Mouse (Mus musculus): ENCODE measurements around the gene Tmem160. TPM values are rescaled to one million over a fixed set of nuclear protein-coding genes. Genes with fewer than 3 reads are reported as not detected.

Tmem160 gene
- polyA plus RNA-seq, 1 experiment = 131 TPM

GRCm38 (mm10) chr7:16405516-16406351 is 46.8 kb upstream of the Tmem160 start:
- no peaks in the 10 kb centered on the region for H3K36me3 ChIP-seq (ENCODE audit: control insufficient read depth, insufficient read depth)
- H3K79me2 ChIP-seq (ENCODE audit: control insufficient read depth, insufficient read depth) = peaks cover 63% of the 10 kb centered on the region
- TF ChIP-seq TCF3 (IDR thresholded peaks at IDR 0.05; ENCODE audit: insufficient read length, low read depth) (no peak), CEBPB (IDR thresholded peaks at IDR 0.05; ENCODE audit: insufficient read depth, poor library complexity, severe bottlenecking) (peak; percentile 75), POLR2A (IDR thresholded peaks at IDR 0.05; ENCODE audit: insufficient read length, low read depth) (peak; percentile 38), MYOG (IDR thresholded peaks at IDR 0.05; ENCODE audit: control insufficient read depth in 1 of 3, insufficient read depth in 1 of 3, insufficient read length in 2 of 3, low read depth in 2 of 3) (peak in 2 of 3 experiments; percentile 9 to 49), POLR2AphosphoS2 (IDR thresholded peaks at IDR 0.05; ENCODE audit: insufficient read length, low read depth) (peak; percentile 51), TCF12 (IDR thresholded peaks at IDR 0.05; ENCODE audit: insufficient read depth, poor library complexity, severe bottlenecking) (no peak), REST (IDR thresholded peaks at IDR 0.05; ENCODE audit: insufficient read depth, insufficient read length) (no peak), MYOD1 (IDR thresholded peaks at IDR 0.05; ENCODE audit: control insufficient read depth in 1 of 3, insufficient read length in 2 of 3, low read depth in 2 of 3) (peak in 2 of 3 experiments; percentile 40 to 73), MAX (IDR thresholded peaks at IDR 0.05; ENCODE audit: low read depth) (no peak), USF1 (IDR thresholded peaks at IDR 0.05; ENCODE audit: low read depth) (no peak), SRF (IDR thresholded peaks at IDR 0.05; ENCODE audit: control insufficient read depth, insufficient read length, low read depth) (no peak), E2F4 (IDR thresholded peaks at IDR 0.05; ENCODE audit: insufficient read depth) (no peak)
- H3ac ChIP-seq (ENCODE audit: control insufficient read depth, insufficient read length) = no peak overlapping the region
- peak overlapping the region; percentile 87 for H3K4me2 ChIP-seq (ENCODE audit: low read depth)
- H3K4me3 ChIP-seq = peak overlapping the region; percentile 98
- no peaks in the 10 kb centered on the region for H3K27me3 ChIP-seq (ENCODE audit: control insufficient read depth, insufficient read depth, insufficient read length)

DNA sequence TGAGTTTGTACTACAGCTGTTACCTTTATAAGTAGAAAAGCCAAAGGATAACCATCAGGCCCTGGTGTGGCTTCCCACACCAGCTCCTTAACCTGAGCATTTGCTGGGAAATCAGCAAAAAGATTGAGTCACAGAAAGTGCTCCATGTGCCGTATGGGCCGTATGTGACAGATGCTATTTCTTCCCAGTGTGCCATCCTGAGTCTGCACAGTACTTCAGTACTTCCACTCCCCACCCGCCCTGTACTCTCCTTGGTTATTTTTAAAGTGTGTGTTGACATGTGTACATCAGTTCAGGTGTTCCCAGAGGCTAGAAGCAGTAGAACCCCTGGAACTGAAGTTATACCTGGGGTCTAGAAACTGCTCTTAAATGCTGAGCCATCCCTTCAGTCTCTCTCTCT is 45.6 kb upstream of the Tmem160 start:
- Histone ChIP-seq H3K4me2 (ENCODE audit: low read depth) (no peak overlapping the region), H3ac (ENCODE audit: control insufficient read depth, insufficient read length) (no peak overlapping the region), H3K36me3 (ENCODE audit: control insufficient read depth, insufficient read depth) (no peaks in the 10 kb centered on the region), H3K4me3 (no peak overlapping the region), H3K79me2 (ENCODE audit: control insufficient read depth, insufficient read depth) (peaks cover 58% of the 10 kb centered on the region), H3K27me3 (ENCODE audit: control insufficient read depth, insufficient read depth, insufficient read length) (no peaks in the 10 kb centered on the region)
- TF ChIP-seq TCF3 (IDR thresholded peaks at IDR 0.05; ENCODE audit: insufficient read length, low read depth) = no peak
- no peak for TF ChIP-seq TCF12 (IDR thresholded peaks at IDR 0.05; ENCODE audit: insufficient read depth, poor library complexity, severe bottlenecking)
- no peak for TF ChIP-seq USF1 (IDR thresholded peaks at IDR 0.05; ENCODE audit: low read depth)
- TF ChIP-seq E2F4 (IDR thresholded peaks at IDR 0.05; ENCODE audit: insufficient read depth) = no peak
- no peak for TF ChIP-seq MAX (IDR thresholded peaks at IDR 0.05; ENCODE audit: low read depth)
- TF ChIP-seq REST (IDR thresholded peaks at IDR 0.05; ENCODE audit: insufficient read depth, insufficient read length) = no peak
- TF ChIP-seq POLR2AphosphoS2 (IDR thresholded peaks at IDR 0.05; ENCODE audit: insufficient read length, low read depth) = no peak
- TF ChIP-seq SRF (IDR thresholded peaks at IDR 0.05; ENCODE audit: control insufficient read depth, insufficient read length, low read depth) = no peak
- no peak for TF ChIP-seq MYOD1 (IDR thresholded peaks at IDR 0.05; ENCODE audit: control insufficient read depth in 1 of 3, insufficient read length in 2 of 3, low read depth in 2 of 3)

GRCm38 (mm10) chr7:16411100-16411499 is 41.5 kb upstream of the Tmem160 start:
- Histone ChIP-seq H3K36me3 (ENCODE audit: control insufficient read depth, insufficient read depth) (no peaks in the 10 kb centered on the region), H3K4me2 (ENCODE audit: low read depth) (no peak overlapping the region), H3K27me3 (ENCODE audit: control insufficient read depth, insufficient read depth, insufficient read length) (no peaks in the 10 kb centered on the region), H3ac (ENCODE audit: control insufficient read depth, insufficient read length) (no peak overlapping the region), H3K79me2 (ENCODE audit: control insufficient read depth, insufficient read depth) (peaks cover 52% of the 10 kb centered on the region), H3K4me3 (no peak overlapping the region)
- TF ChIP-seq USF1 (IDR thresholded peaks at IDR 0.05; ENCODE audit: low read depth) = no peak
- TF ChIP-seq MYOD1 (IDR thresholded peaks at IDR 0.05; ENCODE audit: control insufficient read depth in 1 of 3, insufficient read length in 2 of 3, low read depth in 2 of 3) = no peak
- no peak for TF ChIP-seq MYOG (IDR thresholded peaks at IDR 0.05; ENCODE audit: control insufficient read depth in 1 of 3, insufficient read depth in 1 of 3, insufficient read length in 2 of 3, low read depth in 2 of 3)
- no peak for TF ChIP-seq E2F4 (IDR thresholded peaks at IDR 0.05; ENCODE audit: insufficient read depth)
- TF ChIP-seq TCF3 (IDR thresholded peaks at IDR 0.05; ENCODE audit: insufficient read length, low read depth) = no peak
- no peak for TF ChIP-seq POLR2AphosphoS2 (IDR thresholded peaks at IDR 0.05; ENCODE audit: insufficient read length, low read depth)
- TF ChIP-seq MAX (IDR thresholded peaks at IDR 0.05; ENCODE audit: low read depth) = no peak
- TF ChIP-seq CEBPB (IDR thresholded peaks at IDR 0.05; ENCODE audit: insufficient read depth, poor library complexity, severe bottlenecking) = no peak
- no peak for TF ChIP-seq SRF (IDR thresholded peaks at IDR 0.05; ENCODE audit: control insufficient read depth, insufficient read length, low read depth)
- TF ChIP-seq POLR2A (IDR thresholded peaks at IDR 0.05; ENCODE audit: insufficient read length, low read depth) = no peak
- no peak for TF ChIP-seq TCF12 (IDR thresholded peaks at IDR 0.05; ENCODE audit: insufficient read depth, poor library complexity, severe bottlenecking)
- no peak for TF ChIP-seq REST (IDR thresholded peaks at IDR 0.05; ENCODE audit: insufficient read depth, insufficient read length)

- H3ac ChIP-seq (ENCODE audit: control insufficient read depth, insufficient read length) = no peak overlapping the region
Measured at GRCm38 (mm10) chr7:16412220-16412896, 40.2 kb upstream of the Tmem160 start.

More at GRCm38 (mm10) chr7:16412220-16412896, 40.2 kb upstream of the Tmem160 start:
- Histone ChIP-seq H3K4me3 (no peak overlapping the region), H3K27me3 (ENCODE audit: control insufficient read depth, insufficient read depth, insufficient read length) (no peaks in the 10 kb centered on the region), H3K36me3 (ENCODE audit: control insufficient read depth, insufficient read depth) (no peaks in the 10 kb centered on the region), H3K4me2 (ENCODE audit: low read depth) (no peak overlapping the region), H3K79me2 (ENCODE audit: control insufficient read depth, insufficient read depth) (peaks cover 39% of the 10 kb centered on the region)
- TF ChIP-seq MAX (IDR thresholded peaks at IDR 0.05; ENCODE audit: low read depth) (no peak), MYOD1 (IDR thresholded peaks at IDR 0.05; ENCODE audit: control insufficient read depth in 1 of 3, insufficient read length in 2 of 3, low read depth in 2 of 3) (peak in 1 of 3 experiments; percentile 48)
